Mouse (Mus musculus): Measurements from ENCODE around the gene Gemin7. TPM values are rescaled to one million over a fixed set of nuclear protein-coding genes. Genes with fewer than 3 reads are reported as not detected.

Gene Gemin7
- total and polyA plus RNA-seq, 3 experiments: 63.2 to 101 (median 64.4) TPM

DNA sequence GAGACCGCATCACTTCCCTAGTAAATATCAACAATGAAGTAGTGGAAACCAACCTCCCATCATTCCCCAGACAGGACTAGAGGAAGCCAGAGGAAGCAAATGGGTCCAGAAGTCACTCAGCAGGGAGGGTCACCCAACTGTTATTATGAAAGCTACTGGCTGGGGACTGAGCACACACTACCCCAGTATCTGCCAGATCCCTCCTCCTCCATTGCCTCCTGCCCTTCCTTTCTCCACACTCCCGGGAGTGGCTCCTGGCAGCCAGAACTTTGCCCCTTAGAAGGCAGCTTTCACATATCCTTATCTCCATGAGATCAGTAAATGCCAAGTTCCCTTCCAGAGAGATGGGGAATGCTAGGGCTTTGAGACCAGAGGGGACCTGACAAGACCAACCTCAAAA, 46.0 kb upstream of the Gemin7 start:
- Histone ChIP-seq H3K36me3 (replicated peaks in 1 of 2; ENCODE audit: control insufficient read depth in 1 of 2, insufficient read depth in 1 of 2, low read length in 1 of 2) (peaks cover 42 to 84% of the 10 kb centered on the region in 2 experiments), H3K27me3 (replicated peaks) (no peaks in the 10 kb centered on the region), H3K9ac (ENCODE audit: insufficient read depth, low read depth) (no peak overlapping the region), H3K4me1 (ENCODE audit: control insufficient read depth in 1 of 2, insufficient read depth in 2 of 2) (peaks cover 3 to 19% of the 10 kb centered on the region in 2 experiments; a peak in 3 of 4 replicates), H3K27ac (ENCODE audit: insufficient read depth, low read depth) (no peak overlapping the region), H3K4me3 (replicated peaks in 1 of 3; ENCODE audit: low read depth in 2 of 3, low read length in 2 of 3, poor library complexity in 1 of 3) (no peak overlapping the region), H3K4me2 (ENCODE audit: insufficient read depth, low read depth, poor library complexity, severe bottlenecking) (no peak overlapping the region), H3K79me2 (replicated peaks; ENCODE audit: control insufficient read depth, extremely low read depth, insufficient read depth, poor library complexity, severe bottlenecking) (peaks cover 5% of the 10 kb centered on the region; the same call in 1 of the 2 replicates), H3K9me3 (replicated peaks; ENCODE audit: low read length) (peaks cover 7% of the 10 kb centered on the region)
- TF ChIP-seq MEF2A (IDR thresholded peaks at IDR 0.05; ENCODE audit: borderline replicate concordance, low read depth, low read length): no peak
- TF ChIP-seq SIN3A (IDR thresholded peaks at IDR 0.05; ENCODE audit: low read length): no peak
- TF ChIP-seq POLR2A (IDR thresholded peaks at IDR 0.05; ENCODE audit: low read depth, low read length): no peak
- no peak for TF ChIP-seq E2F4 (IDR thresholded peaks at IDR 0.05; ENCODE audit: insufficient replicate concordance, low read depth, low read length)
- TF ChIP-seq UBTF (IDR thresholded peaks at IDR 0.05; ENCODE audit: low read depth, low read length): no peak
- no peak for TF ChIP-seq TCF12 (IDR thresholded peaks at IDR 0.05; ENCODE audit: low read depth, low read length)
- TF ChIP-seq RCOR1 (conservative IDR thresholded peaks at IDR 0.05; ENCODE audit: low read depth, low read length): no peak
- no peak for TF ChIP-seq BHLHE40 (IDR thresholded peaks at IDR 0.05; ENCODE audit: low read depth, low read length)
- TF ChIP-seq POLR2AphosphoS2 (IDR thresholded peaks at IDR 0.05; ENCODE audit: low read depth, low read length): no peak
- dilution Hi-C loops (cut with MboI; ENCODE audit: extremely low pct_ligation_motif_present, extremely low pct_unique_long_range_greater_than_20kb, low sequenced_read_pairs) (no loop called here), in situ Hi-C loops (cut with MboI; ENCODE audit: low pct_ligation_motif_present, low pct_unique_long_range_greater_than_20kb, low sequenced_read_pairs) (no loop called here)
- DNase-seq (ENCODE audit: extremely low read depth): no peak

- Histone ChIP-seq H3K27ac (ENCODE audit: insufficient read depth, low read depth) (no peak overlapping the region), H3K79me2 (replicated peaks; ENCODE audit: control insufficient read depth, extremely low read depth, insufficient read depth, poor library complexity, severe bottlenecking) (no peaks in the 10 kb centered on the region), H3K4me1 (ENCODE audit: control insufficient read depth in 1 of 2, insufficient read depth in 2 of 2) (peaks cover 0 to 14% of the 10 kb centered on the region in 2 experiments; a peak in 1 of 4 replicates), H3K9ac (ENCODE audit: insufficient read depth, low read depth) (no peak overlapping the region), H3K9me3 (replicated peaks; ENCODE audit: low read length) (peaks cover 7% of the 10 kb centered on the region), H3K36me3 (replicated peaks in 1 of 2; ENCODE audit: control insufficient read depth in 1 of 2, insufficient read depth in 1 of 2, low read length in 1 of 2) (peaks cover 53 to 91% of the 10 kb centered on the region in 2 experiments), H3K27me3 (replicated peaks) (no peaks in the 10 kb centered on the region), H3K4me3 (replicated peaks in 1 of 3; ENCODE audit: low read depth in 2 of 3, low read length in 2 of 3, poor library complexity in 1 of 3) (no peak overlapping the region), H3K4me2 (ENCODE audit: insufficient read depth, low read depth, poor library complexity, severe bottlenecking) (no peak overlapping the region)
- dilution Hi-C loops (cut with MboI; ENCODE audit: extremely low pct_ligation_motif_present, extremely low pct_unique_long_range_greater_than_20kb, low sequenced_read_pairs): no loop called here
- in situ Hi-C loops (cut with MboI; ENCODE audit: low pct_ligation_motif_present, low pct_unique_long_range_greater_than_20kb, low sequenced_read_pairs): no loop called here
- DNase-seq (ENCODE audit: extremely low read depth): no peak
- TF ChIP-seq IRF4 (IDR thresholded peaks at IDR 0.05; ENCODE audit: low read depth, low read length) (no peak), USF2 (conservative IDR thresholded peaks at IDR 0.05; ENCODE audit: low read depth, low read length) (no peak), SIN3A (IDR thresholded peaks at IDR 0.05; ENCODE audit: low read length) (no peak), TBP (conservative IDR thresholded peaks at IDR 0.05; ENCODE audit: low read depth, low read length) (no peak), MAX (IDR thresholded peaks at IDR 0.05; ENCODE audit: low read length) (no peak), JUND (conservative IDR thresholded peaks at IDR 0.05; ENCODE audit: low read depth, low read length) (no peak), MYC (IDR thresholded peaks at IDR 0.05; ENCODE audit: low read depth, low read length) (no peak), RAD21 (IDR thresholded peaks at IDR 0.05; ENCODE audit: low read depth, low read length) (no peak), ZMIZ1 (IDR thresholded peaks at IDR 0.05; ENCODE audit: low read depth, low read length) (no peak), MXI1 (IDR thresholded peaks at IDR 0.05; ENCODE audit: low read depth, low read length) (no peak)
Observed at GRCm38 (mm10) chr7:19622241-19622640, 44.8 kb upstream of the Gemin7 start.

Data from CH12.LX (cell line).